8 mouse cellular contexts compared by ENCODE assay signal in genomic region chr13:44353899-44354298, GRCm38 (mm10).
A peak's percentile ranks its signal among the peaks of the same experiment; 100 is the strongest.
DNase-seq lines count a peak whose midpoint lies in the region; ATAC-seq lines count a peak whose summit lies in the region.

No protein-coding gene starts in this region.

- peak; percentile 6 for DNase-seq in layer of hippocampus, adult 11-12 months (ENCODE audit: low spot score)
- no peak for DNase-seq in layer of hippocampus, postnatal 25 days (ENCODE audit: extremely low spot score in 1 of 2, low spot score in 1 of 2)
- DNase-seq in kidney, adult 18-20 months, result peak; percentile 57
- DNase-seq in ovary, postnatal 10 days (ENCODE audit: low spot score), result peak; percentile 10
- no peak for DNase-seq in yolk sac, embryonic 10.5 days (ENCODE audit: low spot score)
- no peak for DNase-seq in layer of hippocampus, adult 8-10 months (ENCODE audit: low spot score in 2 of 2)
- no peak for DNase-seq in spleen, postnatal 14 days (ENCODE audit: low spot score in 2 of 2)

- peak; percentile 58 for ATAC-seq in common myeloid progenitor, adult 5-6 weeks (replicated peaks; ENCODE audit: low read depth, poor library complexity, severe bottlenecking)

Comparison
In these comparisons a context has a peak if more than half of its experiments do, and no peak if none do; other contexts are left out.
1. DNase-seq: peak in layer of hippocampus, adult 11-12 months (single experiment), kidney, adult 18-20 months (single experiment) and ovary, postnatal 10 days (single experiment); none in layer of hippocampus, postnatal 25 days (0 of 2), yolk sac, embryonic 10.5 days (single experiment), layer of hippocampus, adult 8-10 months (0 of 2) and spleen, postnatal 14 days (0 of 2).